Mouse (Mus musculus): ENCODE results near the gene Them5. TPM values are rescaled to one million over a fixed set of nuclear protein-coding genes. Genes with fewer than 3 reads are reported as not detected.

The Them5 gene
- total RNA-seq (2023) = not detected

GRCm38 (mm10) chr3:94341959-94342422, at the start of gene Them5:
Gene Them5 (plus strand): TSS chr3:94342099.

GRCm38 (mm10) chr3:94309633-94310363, 32.1 kb upstream of the Them5 start, which contains the start of gene Them4:
Gene Them4 (plus strand): TSS chr3:94310089.

GRCm38 (mm10) chr3:94362138-94362537, 20.2 kb downstream of the Them5 start, which contains the start of gene C2cd4d:
Gene C2cd4d (plus strand): TSS chr3:94362438.

DNA sequence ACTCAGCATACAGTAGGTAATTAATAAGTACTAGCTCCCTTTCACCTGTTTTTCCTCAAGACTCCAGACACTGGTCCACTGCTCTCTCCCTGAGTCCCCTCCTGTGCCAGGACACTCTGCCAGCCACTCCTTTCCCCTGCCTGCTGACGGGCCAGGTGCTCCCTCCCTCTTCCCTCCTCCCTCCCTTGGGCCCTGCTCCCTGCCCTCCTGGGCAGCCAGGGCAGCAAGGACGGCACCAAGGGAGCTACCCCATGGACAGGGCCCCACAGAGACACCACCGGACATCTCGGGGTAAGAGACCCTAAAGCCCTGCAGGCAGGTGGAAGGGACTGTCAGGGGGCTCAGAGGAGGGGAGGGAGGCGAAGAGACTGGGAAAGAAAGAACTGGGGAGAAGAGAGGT, 30.7 kb downstream of the Them5 start, which contains the start of gene Rorc:
Gene Rorc, plus strand, starts transcription at position 154 of the 400 bp plus-strand sequence.

Other genes with a start within 250 kb of the Them5 start
- not detected for gene Gm10696, start 163.9 kb upstream of the Them5 start, total RNA-seq (2023)
- not detected for gene Gm5286, start 145.4 kb upstream of the Them5 start, total RNA-seq (2023)
- not detected for gene Gm4778, start 78.1 kb upstream of the Them5 start, total RNA-seq (2023)
- 1 to 10 TPM; 1.6 to 3.6 TPM for gene Them4, start 32.0 kb upstream of the Them5 start, total RNA-seq (2023)
- gene C2cd4d, start 20.3 kb downstream of the Them5 start, total RNA-seq (2023) = not detected
- not detected for gene Rorc, start 30.7 kb downstream of the Them5 start, total RNA-seq (2023)
- not detected for gene Lingo4, start 56.4 kb downstream of the Them5 start, total RNA-seq (2023)
- 1 to 10 TPM; 2.1 to 3.0 TPM for gene Tdrkh, start 71.2 kb downstream of the Them5 start, total RNA-seq (2023)
- gene Mrpl9, start 101.2 kb downstream of the Them5 start, total RNA-seq (2023) = 10 to 100 TPM; 33.2 to 34.5 TPM
- gene Oaz3, start 101.8 kb downstream of the Them5 start, total RNA-seq (2023) = not detected
- gene Celf3, start 136.2 kb downstream of the Them5 start, total RNA-seq (2023) = not detected
- 1 to 10 TPM in 1 of 2 experiments, not detected in 1; 1.7 TPM for gene Riiad1, start 138.2 kb downstream of the Them5 start, total RNA-seq (2023)
- 10 to 100 TPM; 36.7 to 37.5 TPM for gene Snx27, start 240.6 kb downstream of the Them5 start, total RNA-seq (2023)

Measured in B cell, adult 67 days (primary cell).